Mouse (Mus musculus): ENCODE results near the gene Phf10. TPM values are rescaled to one million over a fixed set of nuclear protein-coding genes. Genes with fewer than 3 reads are reported as not detected.
"Not testable (repeated sequence)": the region's sequence is repeated elsewhere in the genome, so short reads cannot be mapped to it uniquely, and the experiment has no call there.

Phf10 gene
- total RNA-seq, 2 experiments from 2014 or later, result 49.9 to 51.1 TPM

DNA sequence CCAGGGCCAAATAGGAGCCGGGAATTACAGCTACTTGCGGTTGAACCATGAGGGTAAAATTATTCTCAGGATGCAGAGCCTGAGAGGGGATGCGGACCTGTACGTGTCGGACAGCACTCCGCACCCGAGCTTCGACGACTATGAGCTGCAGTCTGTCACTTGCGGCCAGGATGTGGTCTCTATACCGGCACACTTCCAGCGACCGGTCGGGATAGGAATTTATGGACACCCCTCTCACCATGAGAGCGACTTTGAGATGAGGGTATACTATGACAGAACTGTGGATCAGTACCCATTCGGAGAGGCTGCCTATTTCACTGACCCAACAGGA, 17.4 kb downstream of the Phf10 start:
- no peak for DNase-seq (ENCODE audit: low spot score)

- peak; percentile 99 for DNase-seq (ENCODE audit: low spot score)
Observed at GRCm38 (mm10) chr17:14943009-14943728, 17.9 kb downstream of the Phf10 start, which contains the start of the genes Wdr27 and 1600012H06Rik. Wdr27 (minus strand) TSS chr17:14943158. 1600012H06Rik (plus strand) TSS chr17:14943184.

- not testable (repeated sequence) for DNase-seq (ENCODE audit: low spot score)
Observed at GRCm38 (mm10) chr17:14942181-14942580, 18.9 kb downstream of the Phf10 start.

GRCm38 (mm10) chr17:14935841-14936605, 25.1 kb downstream of the Phf10 start:
- DNase-seq (ENCODE audit: low spot score), result peak; percentile 56

- not testable (repeated sequence) for DNase-seq (ENCODE audit: low spot score)
Observed at GRCm38 (mm10) chr17:14935280-14935679, 25.8 kb downstream of the Phf10 start.

GRCm38 (mm10) chr17:14931469-14931868, 29.6 kb downstream of the Phf10 start:
- no peak for DNase-seq (ENCODE audit: low spot score)

DNA sequence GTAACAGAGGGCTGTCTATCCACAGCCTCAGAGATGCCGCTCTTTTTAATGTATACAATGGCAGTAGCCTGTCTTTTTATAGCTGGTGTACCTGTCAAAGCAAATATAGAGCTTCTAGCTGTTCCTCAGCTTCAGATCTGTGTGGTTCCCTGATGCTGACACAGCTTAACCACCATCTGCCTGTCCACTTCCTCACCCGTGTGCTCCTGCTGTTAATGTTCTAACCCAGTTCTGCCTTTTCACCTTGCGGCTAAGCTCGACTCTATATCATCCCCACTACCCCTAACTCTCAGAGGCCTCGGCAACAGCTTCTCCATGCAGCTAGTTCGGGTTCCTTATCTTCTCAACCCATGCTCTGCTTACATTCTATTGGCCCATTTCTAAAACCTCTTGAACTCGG, 30.4 kb downstream of the Phf10 start:
- DNase-seq (ENCODE audit: low spot score), result no peak

- DNase-seq (ENCODE audit: low spot score), result no peak
Observed at GRCm38 (mm10) chr17:14928631-14929030, 32.4 kb downstream of the Phf10 start.

GRCm38 (mm10) chr17:14927644-14928218, 33.3 kb downstream of the Phf10 start:
- no peak for DNase-seq (ENCODE audit: low spot score)

DNA sequence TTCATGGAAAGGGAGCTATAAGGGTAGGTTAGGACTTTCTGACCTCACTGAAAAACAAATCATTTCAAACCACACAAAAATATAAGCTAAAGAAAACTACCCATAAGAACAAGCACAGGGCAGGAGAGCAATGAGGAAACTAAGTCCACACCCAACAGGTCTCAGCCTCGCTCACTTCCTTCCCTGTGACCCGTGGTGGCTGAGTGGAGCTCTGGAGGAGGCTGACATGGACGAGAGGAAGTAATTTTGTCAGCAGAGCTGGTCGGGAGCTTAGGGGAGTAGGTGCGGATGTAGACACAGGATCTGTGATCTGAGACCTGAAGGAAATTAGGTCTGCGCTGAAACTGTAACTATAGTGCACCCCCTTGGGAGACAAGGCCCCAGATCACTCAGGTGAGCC, 39.5 kb downstream of the Phf10 start:
- no peak for DNase-seq (ENCODE audit: low spot score)

DNA sequence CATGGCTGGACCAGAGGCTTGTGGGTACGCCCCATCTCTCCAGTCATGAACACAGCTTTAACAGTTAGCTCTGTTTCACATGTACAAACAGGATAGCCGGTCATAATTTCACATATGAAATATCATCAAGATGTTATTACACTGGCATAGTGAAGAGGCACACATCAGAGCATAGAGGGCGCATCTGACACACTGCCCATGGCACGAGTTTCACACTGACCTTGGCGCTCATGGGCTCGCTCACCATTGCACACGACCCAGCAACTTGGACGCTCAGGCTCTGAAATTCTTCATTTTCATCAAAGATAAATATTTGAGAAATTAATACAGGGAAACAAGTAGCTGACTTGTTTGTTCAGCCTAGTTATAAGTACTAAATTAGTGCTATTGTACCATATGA, 43.2 kb downstream of the Phf10 start:
- DNase-seq (ENCODE audit: low spot score), result no peak

GRCm38 (mm10) chr17:14914401-14914800, 46.7 kb downstream of the Phf10 start:
- no peak for DNase-seq (ENCODE audit: low spot score)

- no peak for DNase-seq (ENCODE audit: low spot score)
Observed at GRCm38 (mm10) chr17:14912981-14913380, 48.1 kb downstream of the Phf10 start.

GRCm38 (mm10) chr17:14912420-14912819, 48.7 kb downstream of the Phf10 start:
- no peak for DNase-seq (ENCODE audit: low spot score)

DNA sequence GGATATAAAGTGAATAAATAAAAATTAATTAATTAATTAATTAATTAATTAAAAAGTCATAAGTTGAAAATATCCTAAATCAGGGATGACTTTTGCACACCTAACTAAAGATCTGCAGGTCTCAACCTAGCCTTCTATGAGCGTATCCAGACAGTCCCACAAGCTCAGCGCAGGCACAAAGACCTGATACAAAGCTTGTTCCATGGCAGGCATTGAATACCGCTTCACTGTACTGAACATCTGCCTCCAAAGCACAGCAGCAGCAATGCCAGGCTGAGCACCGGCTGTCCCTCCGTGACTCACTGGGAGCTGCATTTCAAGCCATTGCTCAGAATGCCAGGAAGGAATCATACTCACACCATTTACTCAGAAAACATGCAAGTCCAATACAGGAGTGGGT, 50.3 kb downstream of the Phf10 start:
- no peak for DNase-seq (ENCODE audit: low spot score)

GRCm38 (mm10) chr17:14909331-14909730, 51.7 kb downstream of the Phf10 start:
- no peak for DNase-seq (ENCODE audit: low spot score)

- DNase-seq (ENCODE audit: low spot score), result no peak
Observed at GRCm38 (mm10) chr17:14907136-14907535, 53.9 kb downstream of the Phf10 start.

GRCm38 (mm10) chr17:14906611-14907010, 54.5 kb downstream of the Phf10 start:
- peak; percentile 3 for DNase-seq (ENCODE audit: low spot score)

DNA sequence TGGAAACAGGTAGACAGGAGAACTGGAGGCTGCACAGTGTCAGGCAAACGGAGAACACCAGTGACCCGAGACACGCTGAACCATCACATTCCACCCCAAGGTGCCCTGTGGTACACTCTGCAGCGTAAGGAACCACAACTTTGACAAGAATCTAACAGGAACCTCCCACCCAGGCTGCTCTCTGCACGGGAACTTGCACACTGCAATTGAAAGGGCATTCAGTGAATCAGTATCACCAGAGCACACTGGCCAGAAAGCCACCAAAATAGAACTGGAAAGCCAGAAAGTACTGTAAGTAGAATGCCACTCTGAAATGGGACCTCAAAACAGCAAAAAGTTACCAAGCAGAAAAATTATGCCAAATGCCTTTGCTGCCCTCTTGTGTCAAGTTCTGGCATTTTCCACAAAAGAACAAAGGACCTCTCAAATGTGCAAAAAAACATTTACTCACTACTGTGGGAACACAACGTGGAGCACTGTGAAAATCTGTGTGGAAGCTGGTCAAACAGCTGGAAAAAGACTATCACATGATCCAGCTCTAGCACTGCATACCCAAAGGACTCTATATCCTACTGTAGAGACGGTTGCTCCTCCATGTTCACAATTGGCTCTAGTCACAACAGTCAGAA, 56.3 kb downstream of the Phf10 start:
- peak; percentile 73 for DNase-seq (ENCODE audit: low spot score)

- no peak for DNase-seq (ENCODE audit: low spot score)
Observed at GRCm38 (mm10) chr17:14904206-14904605, 56.9 kb downstream of the Phf10 start.

- DNase-seq (ENCODE audit: low spot score), result no peak
Observed at GRCm38 (mm10) chr17:14903212-14903611, 57.9 kb downstream of the Phf10 start.

GRCm38 (mm10) chr17:14898972-14899371, 62.1 kb downstream of the Phf10 start:
- no peak for DNase-seq (ENCODE audit: low spot score)
